9 mouse cellular contexts compared by ENCODE assay signal in the genomic region with DNA sequence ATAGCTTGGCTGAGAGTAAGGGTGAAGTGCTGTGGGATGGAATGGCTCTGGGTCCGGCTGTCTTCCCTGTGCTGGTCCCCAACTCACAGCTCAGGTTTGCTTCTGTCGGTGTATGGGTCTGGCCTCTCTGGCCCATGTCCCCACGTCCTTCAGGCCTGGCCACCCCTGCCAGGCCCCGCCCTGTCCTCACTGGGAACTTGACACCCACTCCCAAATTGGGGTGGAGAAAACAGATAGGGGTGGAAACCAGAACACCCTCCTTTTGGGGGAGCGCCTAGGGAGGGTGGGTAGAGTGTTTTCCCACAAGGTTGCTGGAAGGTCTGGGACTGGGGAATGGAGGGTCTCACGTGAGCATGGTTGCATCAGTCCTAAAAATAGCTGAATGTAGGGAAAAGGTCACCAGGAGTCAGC. TPM values are rescaled to one million over a fixed set of nuclear protein-coding genes. Genes with fewer than 3 reads are reported as not detected.
DNase-seq lines count a peak whose midpoint lies in the region; ATAC-seq and TF ChIP-seq lines count a peak whose summit lies in the region.
"Had no signal": no experiment of that assay in that cellular context is flagged by ENCODE, and none has a peak within 500 bp of the region (broad histone marks: within the 10 kb centered on the region; RNA-seq: fewer than 3 reads in every experiment).

Gene Cpt1b (minus strand): TSS at position 153 of the 411 bp plus-strand sequence.

- DNase-seq in lung, embryonic 14.5 days = no peak
- DNase-seq in lung, postnatal 25 days (ENCODE audit: low spot score) = no peak
- DNase-seq in gastrocnemius, postnatal 36 days = peak; percentile 55
- DNase-seq in kidney, adult 9 months = peak; percentile 63
- DNase-seq in mesoderm, embryonic 11.5 days (ENCODE audit: low read depth, low spot score) = peak; percentile 8
- DNase-seq in natural killer cell, adult 2 months (ENCODE audit: low spot score in 2 of 2) = no peak
- DNase-seq in frontal cortex, postnatal 25 days (ENCODE audit: low spot score in 2 of 2) = no peak

- H3K4me1 ChIP-seq in lung, embryonic 14.5 days (ENCODE audit: insufficient read depth) = peaks cover 5% of the 10 kb centered on the region; the same call in 1 of the 2 replicates
- peaks cover 18% of the 10 kb centered on the region for H3K4me1 ChIP-seq in forebrain, embryonic 15.5 days

- no peak within 1 kb of the TSS for H3K9ac ChIP-seq in lung, embryonic 14.5 days
- H3K9ac ChIP-seq in forebrain, embryonic 15.5 days (replicated peaks) = no peak within 1 kb of the TSS

- no peak within 1 kb of the TSS for H3K4me3 ChIP-seq in lung, embryonic 14.5 days (ENCODE audit: low read depth, low read length)
- no peak within 1 kb of the TSS for H3K4me3 ChIP-seq in forebrain, embryonic 15.5 days

- intact Hi-C loops in gastrocnemius, postnatal 36 days (cut with DNase I) = loop anchor here (5.0 kb wide), 1 partner anchor 53 kb away; the partner anchor contains the start of gene Sco2

- 0 out of 2 replicates have a peak within 1 kb of the TSS, but pooled peaks have one; percentile 19 for H3K4me2 ChIP-seq in lung, embryonic 14.5 days
- no peak within 1 kb of the TSS for H3K4me2 ChIP-seq in forebrain, embryonic 15.5 days (replicated peaks)

- H3K27me3 ChIP-seq in lung, embryonic 14.5 days (ENCODE audit: insufficient read depth, low read length) = no peaks in the 10 kb centered on the region
- H3K27me3 ChIP-seq in forebrain, embryonic 15.5 days = no peaks in the 10 kb centered on the region
- H3K27me3 ChIP-seq: CH12.LX had no signal

- WGBS in lung, embryonic 14.5 days = 30% methylated on average over 6 of the region's 6 CpGs
- WGBS in forebrain, embryonic 15.5 days = 38% methylated on average over 6 of the region's 6 CpGs

- no peak for TF ChIP-seq CTCF in lung, embryonic 14.5 days (IDR thresholded peaks at IDR 0.05; ENCODE audit: low read depth)

- no peaks in the 10 kb centered on the region for H3K9me3 ChIP-seq in lung, embryonic 14.5 days (ENCODE audit: low read depth, low read length)
- no peaks in the 10 kb centered on the region for H3K9me3 ChIP-seq in forebrain, embryonic 15.5 days

- H3K36me3 ChIP-seq in lung, embryonic 14.5 days (ENCODE audit: insufficient read depth) = peaks cover 18% of the 10 kb centered on the region
- peaks cover 21% of the 10 kb centered on the region; the same call in 1 of the 2 replicates for H3K36me3 ChIP-seq in forebrain, embryonic 15.5 days

- H3K27ac ChIP-seq in lung, embryonic 14.5 days (ENCODE audit: low read depth) = no peak within 1 kb of the TSS
- no peak within 1 kb of the TSS for H3K27ac ChIP-seq in forebrain, embryonic 15.5 days (replicated peaks)

- no peak for ATAC-seq in lung, embryonic 14.5 days (ENCODE audit: insufficient read depth)
- no peak for ATAC-seq in forebrain, embryonic 15.5 days (replicated peaks)

RNA-seq across cellular contexts. Expression of gene Cpt1b, which starts in this region (rescaled TPM):
- polyA plus RNA-seq in lung, embryonic 14.5 days (2014; fragmentation: Nextera tagmentation; extraction: Ambion mirVana) = 0.54 and 2.3 TPM in 2 replicates
- 100 to 1,000 TPM; 255 to 278 TPM for total RNA-seq in gastrocnemius, postnatal 36 days (2021)
- polyA plus RNA-seq in forebrain, embryonic 15.5 days (2015; fragmentation: Nextera tagmentation; extraction: Ambion mirVana) = 0.52 and 0.95 TPM in 2 replicates

Comparison
In these comparisons a context has a peak if more than half of its experiments do, and no peak if none do; other contexts are left out.
1. DNase-seq: peak in gastrocnemius, postnatal 36 days (2 of 2), kidney, adult 9 months (single experiment) and mesoderm, embryonic 11.5 days (single experiment); none in lung, embryonic 14.5 days (single experiment), lung, postnatal 25 days (single experiment), natural killer cell, adult 2 months (0 of 2) and frontal cortex, postnatal 25 days (0 of 2).